Mouse (Mus musculus) C2C12 (cell line): ENCODE data around the gene Card14. TPM values are rescaled to one million over a fixed set of nuclear protein-coding genes. Genes with fewer than 3 reads are reported as not detected.

ENCODE experiments used
- H3K27me3 ChIP-seq: one replicate; pipeline ENCODE4 v1.6.1; 2011; ENCODE audit not compliant: control insufficient read depth, insufficient read depth, insufficient read length
- H3K36me3 ChIP-seq: one replicate; pipeline ENCODE4 v1.6.1; 2011; ENCODE audit not compliant: control insufficient read depth, insufficient read depth
- H3K4me3 ChIP-seq: one replicate; pipeline ENCODE4 v1.5.1; 2011; ENCODE audit warnings: mild to moderate bottlenecking, control low read depth; ENCODE audit not compliant: poor library complexity, insufficient read depth, severe bottlenecking
- H3K79me2 ChIP-seq: one replicate; pipeline ENCODE4 v1.6.1; 2011; ENCODE audit not compliant: control insufficient read depth, insufficient read depth
- H3K79me3 ChIP-seq: one replicate; pipeline ENCODE4 v1.6.1; 2011; ENCODE audit warnings: low read depth, control low read depth
- H3ac ChIP-seq: one replicate; pipeline ENCODE3; 2011; ENCODE audit warnings: low read depth; ENCODE audit not compliant: control insufficient read depth, insufficient read length
- CEBPB ChIP-seq: IDR thresholded peaks from one replicate; pipeline ENCODE4 v1.6.1; 2011; ENCODE audit warnings: low read depth, mild to moderate bottlenecking, control low read depth, moderate library complexity
- CTCF ChIP-seq: IDR thresholded peaks from one replicate; pipeline ENCODE4 v1.5.1; 2011; ENCODE audit not compliant: control insufficient read depth, insufficient read depth, insufficient read length
- FOSL1 ChIP-seq: IDR thresholded peaks from one replicate; pipeline ENCODE4 v1.8.0; 2011; ENCODE audit warnings: mild to moderate bottlenecking, low read length; ENCODE audit not compliant: poor library complexity, insufficient read depth, severe bottlenecking
- MAX ChIP-seq: IDR thresholded peaks from one replicate; pipeline ENCODE4 v1.6.1; 2011; ENCODE audit warnings: mild to moderate bottlenecking, control low read depth
- MYOD1 ChIP-seq: IDR thresholded peaks from one replicate; pipeline ENCODE4 v1.6.1; 2011; ENCODE audit warnings: low read depth; ENCODE audit not compliant: control insufficient read depth, insufficient read length
- MYOG ChIP-seq: IDR thresholded peaks from one replicate; pipeline ENCODE4 v1.6.1; 2011; ENCODE audit not compliant: control insufficient read depth, insufficient read length; ENCODE audit errors: extremely low read depth
- USF1 ChIP-seq: IDR thresholded peaks from one replicate; pipeline ENCODE4 v1.6.1; 2011; ENCODE audit warnings: low read depth, mild to moderate bottlenecking, control low read depth, moderate library complexity
- polyA plus RNA-seq: library from polyadenylated mRNA; unstranded; fragments of >200 nt; fragmentation: generic; extraction: Trizol; gene quantifications from one replicate; pipeline ENCODE4 v1.2.1, GENCODE M21; 2012; ENCODE audit warnings: missing spikeins

Gene Card14
- polyA plus RNA-seq, 1 experiment = not detected

GRCm38 (mm10) chr11:119344865-119345264 lies 37.3 kb downstream of the Card14 start:
- Histone ChIP-seq H3ac (no peak overlapping the region), H3K4me3 (no peak overlapping the region)
- TF ChIP-seq MAX = no peak
- TF ChIP-seq MYOD1 = no peak
- no peak for TF ChIP-seq FOSL1
- TF ChIP-seq CTCF = no peak
- TF ChIP-seq USF1 = no peak
- no peak for TF ChIP-seq MYOG
- no peak for TF ChIP-seq CEBPB

GRCm38 (mm10) chr11:119347125-119347524 lies 39.6 kb downstream of the Card14 start:
- Histone ChIP-seq H3K27me3 (peaks cover 36% of the 10 kb centered on the region), H3K79me3 (no peaks in the 10 kb centered on the region), H3K36me3 (no peaks in the 10 kb centered on the region), H3K4me3 (no peak overlapping the region), H3ac (no peak overlapping the region), H3K79me2 (no peaks in the 10 kb centered on the region)
- TF ChIP-seq FOSL1 (no peak), USF1 (no peak), MYOD1 (no peak), CEBPB (no peak), MYOG (no peak), MAX (no peak), CTCF (no peak)

More at GRCm38 (mm10) chr11:119344865-119345264, 37.3 kb downstream of the Card14 start:
- Histone ChIP-seq H3K36me3 (no peaks in the 10 kb centered on the region), H3K79me3 (no peaks in the 10 kb centered on the region), H3K27me3 (peaks cover 38% of the 10 kb centered on the region), H3K79me2 (no peaks in the 10 kb centered on the region)

- H3K79me2 ChIP-seq = no peaks in the 10 kb centered on the region
- no peaks in the 10 kb centered on the region for H3K36me3 ChIP-seq
- H3K4me3 ChIP-seq = no peak overlapping the region
- TF ChIP-seq FOSL1 (no peak), USF1 (no peak), MYOG (no peak), CEBPB (no peak), CTCF (no peak), MAX (no peak), MYOD1 (no peak)
- peaks cover 10% of the 10 kb centered on the region for H3K27me3 ChIP-seq
- no peaks in the 10 kb centered on the region for H3K79me3 ChIP-seq
- H3ac ChIP-seq = no peak overlapping the region
Observed at GRCm38 (mm10) chr11:119352113-119352512, 44.5 kb downstream of the Card14 start.

- no peak for TF ChIP-seq MYOG
- no peak for TF ChIP-seq MAX
- TF ChIP-seq CEBPB = no peak
- TF ChIP-seq FOSL1 = no peak
- no peak for TF ChIP-seq CTCF
- TF ChIP-seq USF1 = no peak
- no peak for TF ChIP-seq MYOD1
- no peak overlapping the region for H3K4me3 ChIP-seq
- H3K79me2 ChIP-seq = no peaks in the 10 kb centered on the region
- H3K27me3 ChIP-seq = peaks cover 10% of the 10 kb centered on the region
- H3K36me3 ChIP-seq = no peaks in the 10 kb centered on the region
- no peaks in the 10 kb centered on the region for H3K79me3 ChIP-seq
- no peak overlapping the region for H3ac ChIP-seq
Observed at GRCm38 (mm10) chr11:119353946-119354345, 46.4 kb downstream of the Card14 start.

GRCm38 (mm10) chr11:119354798-119355442 lies 47.4 kb downstream of the Card14 start:
- Histone ChIP-seq H3ac (peak overlapping the region; percentile 43), H3K79me2 (no peaks in the 10 kb centered on the region), H3K36me3 (no peaks in the 10 kb centered on the region), H3K27me3 (peaks cover 10% of the 10 kb centered on the region), H3K79me3 (no peaks in the 10 kb centered on the region), H3K4me3 (peak overlapping the region; percentile 39)
- TF ChIP-seq MYOD1 = no peak
- TF ChIP-seq FOSL1 = no peak
- no peak for TF ChIP-seq MAX
- no peak for TF ChIP-seq MYOG
- TF ChIP-seq CTCF = no peak
- no peak for TF ChIP-seq USF1
- TF ChIP-seq CEBPB = no peak
